ENCODE assay signal across 8 mouse cellular contexts in genomic region chr6:148931281-148931680, GRCm38 (mm10). TPM values are rescaled to one million over a fixed set of nuclear protein-coding genes. Genes with fewer than 3 reads are reported as not detected.
DNase-seq lines count a peak whose midpoint lies in the region; ATAC-seq lines count a peak whose summit lies in the region.

No protein-coding gene starts in this region.

- 84% methylated on average over 6 of the region's 6 CpGs for WGBS in forebrain, embryonic 14.5 days
- 87% methylated on average over 6 of the region's 6 CpGs for WGBS in forebrain, embryonic 10.5 days

- ATAC-seq in forebrain, embryonic 14.5 days, result no peak

- peak; percentile 32 for DNase-seq in forebrain, embryonic 14.5 days (ENCODE audit: low spot score)
- no peak for DNase-seq in forebrain, embryonic 10.5 days (ENCODE audit: extremely low spot score, low spot score)
- peak; percentile 14 for DNase-seq in lung, postnatal 14 days
- DNase-seq in lung, adult 18-20 months, result no peak
- DNase-seq in R1 (ENCODE audit: low read depth, low spot score), result peak; percentile 86
- DNase-seq in naive thymus-derived CD4-positive, alpha-beta T cell, adult 2 months (ENCODE audit: low read depth), result peak; percentile 40
- no peak for DNase-seq in layer of hippocampus, postnatal 36 days
- DNase-seq in cerebellum, adult 11-12 months, result no peak

- H3K27me3 ChIP-seq in forebrain, embryonic 14.5 days (replicated peaks; ENCODE audit: control insufficient read depth, insufficient read depth, low read length), result no peaks in the 10 kb centered on the region
- no peaks in the 10 kb centered on the region for H3K27me3 ChIP-seq in forebrain, embryonic 10.5 days (ENCODE audit: poor library complexity, severe bottlenecking)

- no peak overlapping the region for H3K9ac ChIP-seq in forebrain, embryonic 14.5 days (ENCODE audit: low read length)

- no peak overlapping the region for H3K4me3 ChIP-seq in forebrain, embryonic 14.5 days (ENCODE audit: low read depth, low read length)
- no peak overlapping the region for H3K4me3 ChIP-seq in forebrain, embryonic 10.5 days

- no peaks in the 10 kb centered on the region for H3K9me3 ChIP-seq in forebrain, embryonic 14.5 days (replicated peaks; ENCODE audit: control insufficient read depth, low read length)
- H3K9me3 ChIP-seq in forebrain, embryonic 10.5 days, result no peaks in the 10 kb centered on the region; the same call in 1 of the 2 replicates

- H3K27ac ChIP-seq in forebrain, embryonic 14.5 days (ENCODE audit: low read depth, low read length), result no peak overlapping the region
- no peak overlapping the region for H3K27ac ChIP-seq in forebrain, embryonic 10.5 days

- peaks cover 54% of the 10 kb centered on the region for H3K36me3 ChIP-seq in forebrain, embryonic 14.5 days (ENCODE audit: control insufficient read depth, insufficient read depth, low read length)
- peaks cover 96% of the 10 kb centered on the region for H3K36me3 ChIP-seq in forebrain, embryonic 10.5 days (replicated peaks)

- no peak overlapping the region for H3K4me2 ChIP-seq in forebrain, embryonic 14.5 days (ENCODE audit: low read length)

- H3K4me1 ChIP-seq in forebrain, embryonic 14.5 days (ENCODE audit: control insufficient read depth, insufficient read depth, low read length), result no peaks in the 10 kb centered on the region
- peaks cover 12% of the 10 kb centered on the region for H3K4me1 ChIP-seq in forebrain, embryonic 10.5 days

RNA-seq across cellular contexts. Expression of gene Sinhcaf, which starts 15.0 kb away (rescaled TPM):
- polyA plus RNA-seq in forebrain, embryonic 14.5 days (2014; fragmentation: Nextera tagmentation; extraction: Ambion mirVana), result 137 and 152 TPM in 2 replicates
- polyA plus RNA-seq in forebrain, embryonic 10.5 days (2016; fragmentation: Nextera tagmentation; extraction: Ambion mirVana), result 333 and 368 TPM in 2 replicates
- 1 to 10 TPM; 4.3 to 5.0 TPM for total RNA-seq in layer of hippocampus, postnatal 36 days (2021)

RNA-seq across cellular contexts. Expression of gene Caprin2, which starts 35.2 kb away (rescaled TPM):
- 5.0 and 6.3 TPM in 2 replicates for polyA plus RNA-seq in forebrain, embryonic 14.5 days (2014; fragmentation: Nextera tagmentation; extraction: Ambion mirVana)
- polyA plus RNA-seq in forebrain, embryonic 10.5 days (2016; fragmentation: Nextera tagmentation; extraction: Ambion mirVana), result 18.9 and 21.3 TPM in 2 replicates
- total RNA-seq in layer of hippocampus, postnatal 36 days (2021), result 1 to 10 TPM; 7.6 to 7.8 TPM

Comparison
In these comparisons a context has a peak if more than half of its experiments do, and no peak if none do; other contexts are left out.
1. DNase-seq: peak in forebrain, embryonic 14.5 days (single experiment), lung, postnatal 14 days (single experiment), R1 (single experiment) and naive thymus-derived CD4-positive, alpha-beta T cell, adult 2 months (single experiment); none in forebrain, embryonic 10.5 days (single experiment), lung, adult 18-20 months (0 of 2), layer of hippocampus, postnatal 36 days (0 of 2) and cerebellum, adult 11-12 months (single experiment).